Mouse (Mus musculus) mouse embryonic stem cell (cell line): ENCODE results near the gene Tcf7.

Experiments used
- in situ Hi-C, 2 experiments: fragments of 300-500 bp; cut with MboI; formaldehyde crosslinking; loops; 1 replicate in 1 of 2; 3 replicates in 1 of 2; pipeline ENCODE4 v1.14.3; 2019 to 2020; ENCODE audit warnings: low sequenced_read_pairs in 2 of 2, low pct_unique_long_range_greater_than_20kb in 1 of 2, mixed read lengths in 1 of 2; ENCODE audit not compliant: unreplicated experiment in 1 of 2

Tcf7 gene

GRCm38 (mm10) chr11:52273183-52273941 is 9.5 kb downstream of the Tcf7 start:
- in situ Hi-C loops = no loop called here

- in situ Hi-C loops = no loop called here
Observed at GRCm38 (mm10) chr11:52272619-52273018, 10.2 kb downstream of the Tcf7 start.

GRCm38 (mm10) chr11:52271765-52272495 is 10.9 kb downstream of the Tcf7 start:
- in situ Hi-C loops = no loop called here

- in situ Hi-C loops = no loop called here
Observed at GRCm38 (mm10) chr11:52269841-52270240, 13.0 kb downstream of the Tcf7 start.

- in situ Hi-C loops = no loop called here
Observed at GRCm38 (mm10) chr11:52268104-52268835, 14.5 kb downstream of the Tcf7 start.

- in situ Hi-C loops = no loop called here
Observed at GRCm38 (mm10) chr11:52267271-52267670, 15.5 kb downstream of the Tcf7 start.

- in situ Hi-C loops = no loop called here
Observed at GRCm38 (mm10) chr11:52265616-52266307, 17.1 kb downstream of the Tcf7 start.

GRCm38 (mm10) chr11:52264871-52265270 is 17.9 kb downstream of the Tcf7 start:
- in situ Hi-C loops = no loop called here

GRCm38 (mm10) chr11:52262338-52262737 is 20.5 kb downstream of the Tcf7 start:
- in situ Hi-C loops = no loop called here

- in situ Hi-C loops = no loop called here
Observed at GRCm38 (mm10) chr11:52261937-52262336, 20.9 kb downstream of the Tcf7 start.

GRCm38 (mm10) chr11:52260878-52261277 is 21.9 kb downstream of the Tcf7 start:
- in situ Hi-C loops = no loop called here

- in situ Hi-C loops = loop anchor here (5.0 to 10.0 kb wide), 3 partner anchors 34 to 89 kb away; no protein-coding TSS in a partner anchor
Observed at GRCm38 (mm10) chr11:52258711-52259110, 24.1 kb downstream of the Tcf7 start.

GRCm38 (mm10) chr11:52257376-52257775 is 25.4 kb downstream of the Tcf7 start:
- in situ Hi-C loops = loop anchor here (5.0 to 10.0 kb wide), 3 partner anchors 35 to 90 kb away; no protein-coding TSS in a partner anchor

GRCm38 (mm10) chr11:52255077-52255476 is 27.7 kb downstream of the Tcf7 start:
- in situ Hi-C loops = loop anchor here (5.0 to 10.0 kb wide), 3 partner anchors 37 to 92 kb away; no protein-coding TSS in a partner anchor

GRCm38 (mm10) chr11:52253674-52254375 is 29.0 kb downstream of the Tcf7 start:
- in situ Hi-C loops = loop anchor here in 1 of 2 experiments (10.0 kb wide), 1 partner anchor 91 kb away; no protein-coding TSS in a partner anchor

- in situ Hi-C loops = loop anchor here in 1 of 2 experiments (10.0 kb wide), 1 partner anchor 92 kb away; no protein-coding TSS in a partner anchor
Observed at GRCm38 (mm10) chr11:52252692-52253091, 30.1 kb downstream of the Tcf7 start.

- in situ Hi-C loops = loop anchor here in 1 of 2 experiments (10.0 kb wide), 1 partner anchor 93 kb away; no protein-coding TSS in a partner anchor
Observed at GRCm38 (mm10) chr11:52251770-52252169, 31.0 kb downstream of the Tcf7 start.

- in situ Hi-C loops = no loop called here
Observed at GRCm38 (mm10) chr11:52249452-52249851, 33.4 kb downstream of the Tcf7 start.
